Mouse (Mus musculus): Measurements from ENCODE around the gene Fam131b. TPM values are rescaled to one million over a fixed set of nuclear protein-coding genes. Genes with fewer than 3 reads are reported as not detected.

Gene Fam131b
- 0.20 and 0.25 TPM in 2 replicates for polyA plus RNA-seq (2015; fragmentation: Nextera tagmentation; extraction: Ambion mirVana)

DNA sequence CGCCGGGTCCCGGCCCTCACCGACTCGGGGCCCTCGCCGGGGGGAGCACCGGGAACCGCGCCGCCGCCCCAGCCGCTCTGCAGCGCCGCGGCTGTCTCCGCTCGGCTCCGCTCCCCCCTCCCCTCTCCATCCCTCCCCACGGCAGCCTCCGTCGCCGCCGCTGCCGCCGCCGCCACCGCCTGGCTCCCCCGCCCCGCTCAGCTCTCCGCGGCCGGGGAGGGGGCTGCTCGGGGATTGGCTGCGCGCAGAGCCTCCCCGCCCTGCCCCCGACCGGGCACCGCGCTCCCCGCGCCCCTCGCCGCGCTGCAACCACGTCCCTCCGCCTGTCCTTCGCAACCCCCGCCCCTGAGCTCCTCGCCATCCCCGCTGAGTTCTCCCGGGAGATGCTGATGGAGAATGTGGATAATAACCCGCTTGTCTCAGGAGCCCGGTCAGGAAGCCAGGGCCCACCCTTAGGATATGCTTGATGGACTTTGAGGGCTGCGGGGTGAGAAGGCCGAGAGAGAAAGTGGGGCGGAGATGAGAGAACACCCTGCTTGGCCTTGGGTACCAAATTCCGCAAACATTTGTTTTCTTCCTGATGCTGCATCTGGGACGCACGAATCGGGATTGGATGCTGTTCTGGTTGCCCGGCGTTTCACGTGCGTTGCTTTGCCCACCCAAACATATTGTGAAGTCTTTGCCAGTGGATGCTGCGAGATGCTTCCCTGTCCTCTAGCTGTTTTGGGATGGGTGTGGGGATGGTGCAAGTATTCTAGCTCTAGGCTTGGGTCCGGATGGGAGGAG lies at the start of gene Fam131b:
Gene Fam131b (minus strand): TSS at position 162 of the 786 bp plus-strand sequence.
- Histone ChIP-seq H3K27me3 (replicated peaks) (peaks cover 33% of the 10 kb centered on the region), H3K4me2 (replicated peaks) (peak within 1 kb of the TSS; percentile 97), H3K4me1 (replicated peaks) (peaks cover 17% of the 10 kb centered on the region), H3K9me3 (no peaks in the 10 kb centered on the region), H3K9ac (peak within 1 kb of the TSS; percentile 47), H3K27ac (no peak within 1 kb of the TSS), H3K4me3 (replicated peaks) (peak within 1 kb of the TSS; percentile 59), H3K36me3 (no peaks in the 10 kb centered on the region)
- ATAC-seq, result peak; percentile 76
- WGBS, result under 1% methylated on average over 43 of the region's 68 CpGs

GRCm38 (mm10) chr6:42373669-42374430 lies 49.4 kb upstream of the Fam131b start:
- 41% methylated on average over 7 of the region's 7 CpGs for WGBS
- H3K27ac ChIP-seq, result no peak overlapping the region
- no peaks in the 10 kb centered on the region for H3K36me3 ChIP-seq
- no peaks in the 10 kb centered on the region for H3K9me3 ChIP-seq
- peak overlapping the region; percentile 91 for H3K4me2 ChIP-seq (replicated peaks)
- no peak overlapping the region for H3K9ac ChIP-seq
- ATAC-seq, result peak; percentile 17; the same call in 1 of the 2 replicates
- peaks cover 28% of the 10 kb centered on the region for H3K4me1 ChIP-seq (replicated peaks)
- no peaks in the 10 kb centered on the region for H3K27me3 ChIP-seq (replicated peaks)
- H3K4me3 ChIP-seq (replicated peaks), result peak overlapping the region; percentile 62; the same call in 1 of the 2 replicates

DNA sequence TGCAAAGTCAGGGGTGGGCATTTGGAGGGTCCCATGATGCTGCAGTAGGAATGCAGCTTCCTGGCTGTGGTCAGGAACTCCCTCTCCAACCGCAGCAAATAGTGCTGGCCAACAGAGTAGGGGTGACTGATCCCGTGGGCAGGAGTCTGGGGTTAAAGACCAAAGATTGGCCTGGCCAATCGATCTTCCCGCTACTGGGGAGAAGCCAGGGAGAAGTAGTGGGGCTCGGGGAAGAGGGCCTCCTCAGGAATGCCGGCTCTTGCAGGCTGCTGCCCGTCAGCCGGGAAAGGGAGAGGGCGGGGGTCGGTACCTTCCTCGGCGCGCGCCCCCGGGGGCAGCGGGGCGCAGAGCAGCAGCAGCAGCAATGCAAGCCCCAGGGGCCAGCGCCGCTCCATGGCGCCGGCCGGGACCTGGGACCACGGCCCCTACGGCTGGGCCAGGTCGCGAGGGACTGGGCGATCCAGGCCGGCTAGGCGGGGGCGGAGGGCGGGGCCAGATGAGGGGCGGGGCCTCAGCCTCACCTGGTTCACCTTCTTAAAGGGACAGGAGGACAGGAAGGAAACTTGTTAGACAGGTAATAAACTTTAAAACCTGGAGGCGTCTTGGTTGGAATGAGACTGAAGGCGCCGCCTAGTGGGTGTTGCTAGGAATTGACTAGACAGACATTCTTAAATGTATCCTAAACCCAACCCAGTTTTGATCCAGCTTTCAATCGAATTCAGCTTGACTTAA lies 48.5 kb upstream of the Fam131b start, which contains the start of gene Epha1:
Gene Epha1 (minus strand): TSS at position 453 of the 732 bp plus-strand sequence.
- peak; percentile 96 for ATAC-seq
- no peak within 1 kb of the TSS for H3K27ac ChIP-seq
- no peaks in the 10 kb centered on the region for H3K9me3 ChIP-seq
- WGBS, result under 1% methylated on average over 36 of the region's 36 CpGs
- no peaks in the 10 kb centered on the region for H3K36me3 ChIP-seq
- peak within 1 kb of the TSS; percentile 91 for H3K4me2 ChIP-seq (replicated peaks)
- no peaks in the 10 kb centered on the region for H3K27me3 ChIP-seq (replicated peaks)
- peak within 1 kb of the TSS; percentile 65 for H3K9ac ChIP-seq
- H3K4me1 ChIP-seq (replicated peaks), result peaks cover 28% of the 10 kb centered on the region
- peak within 1 kb of the TSS; percentile 62 for H3K4me3 ChIP-seq (replicated peaks)

DNA sequence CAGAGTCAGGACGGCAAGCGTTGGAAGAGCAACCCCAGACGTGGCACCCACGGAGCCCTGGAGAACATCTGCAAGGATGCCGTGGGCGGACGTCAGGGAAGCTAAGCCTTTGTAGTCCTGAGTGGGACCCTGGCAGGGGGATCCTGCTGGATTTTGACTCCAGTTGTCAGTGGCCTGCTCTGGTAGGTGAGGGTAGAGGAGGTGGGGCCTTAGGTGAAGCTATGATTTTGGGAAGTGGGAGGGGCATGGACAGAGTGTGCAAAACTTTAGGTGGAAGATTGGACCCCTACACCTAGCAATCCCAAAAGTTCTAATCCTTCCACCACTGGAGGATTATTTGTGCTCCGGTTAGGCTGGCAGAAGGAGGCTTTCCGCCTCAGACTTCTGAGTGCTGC lies 48.0 kb upstream of the Fam131b start:
- Histone ChIP-seq H3K4me1 (replicated peaks) (peaks cover 28% of the 10 kb centered on the region), H3K9ac (peak overlapping the region; percentile 65; the same call in 1 of the 2 replicates), H3K9me3 (no peaks in the 10 kb centered on the region), H3K4me2 (replicated peaks) (peak overlapping the region; percentile 91), H3K4me3 (replicated peaks) (peak overlapping the region; percentile 62), H3K36me3 (no peaks in the 10 kb centered on the region), H3K27me3 (replicated peaks) (no peaks in the 10 kb centered on the region), H3K27ac (no peak overlapping the region)
- WGBS, result 33% methylated on average over 9 of the region's 9 CpGs
- ATAC-seq, result peak; percentile 8

DNA sequence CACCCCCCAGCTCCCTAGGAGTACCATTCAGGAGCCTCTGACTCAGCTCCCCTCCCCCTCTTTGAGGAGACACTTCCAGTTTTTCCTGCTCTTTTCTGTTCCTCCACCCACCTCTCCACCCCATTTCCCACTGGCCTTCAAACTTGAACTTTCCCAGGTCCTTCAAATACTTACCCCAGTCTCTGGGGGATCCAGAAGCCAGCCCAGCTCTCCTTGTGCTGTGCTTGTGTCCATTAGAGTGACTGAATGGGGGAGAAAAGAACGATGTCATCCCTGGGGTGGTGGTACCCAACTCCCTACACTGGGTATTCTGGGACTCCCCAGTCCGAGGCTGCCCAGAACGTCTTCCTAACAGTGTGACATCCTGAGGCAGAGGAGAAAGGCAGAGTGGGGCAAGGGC lies 47.6 kb upstream of the Fam131b start:
- H3K9ac ChIP-seq, result no peak overlapping the region
- no peaks in the 10 kb centered on the region for H3K36me3 ChIP-seq
- H3K27me3 ChIP-seq (replicated peaks), result no peaks in the 10 kb centered on the region
- H3K9me3 ChIP-seq, result no peaks in the 10 kb centered on the region
- WGBS, result 14% methylated on average over 3 of the region's 3 CpGs
- ATAC-seq, result 0 out of 2 replicates have a peak, but pooled peaks have one; percentile 1
- H3K4me3 ChIP-seq (replicated peaks), result peak overlapping the region; percentile 62
- H3K4me2 ChIP-seq (replicated peaks), result peak overlapping the region; percentile 91
- H3K4me1 ChIP-seq (replicated peaks), result peaks cover 28% of the 10 kb centered on the region
- H3K27ac ChIP-seq, result no peak overlapping the region

- Histone ChIP-seq H3K27ac (no peak overlapping the region), H3K9me3 (no peaks in the 10 kb centered on the region), H3K4me2 (replicated peaks) (no peak overlapping the region), H3K36me3 (no peaks in the 10 kb centered on the region), H3K4me1 (replicated peaks) (peaks cover 28% of the 10 kb centered on the region), H3K9ac (no peak overlapping the region), H3K27me3 (replicated peaks) (no peaks in the 10 kb centered on the region), H3K4me3 (replicated peaks) (no peak overlapping the region)
- no peak for ATAC-seq
- 55% methylated on average over 4 of the region's 4 CpGs for WGBS
Measured at GRCm38 (mm10) chr6:42370630-42371363, 46.4 kb upstream of the Fam131b start.

- Histone ChIP-seq H3K4me2 (replicated peaks) (no peak overlapping the region), H3K9ac (no peak overlapping the region), H3K36me3 (no peaks in the 10 kb centered on the region), H3K27ac (no peak overlapping the region), H3K27me3 (replicated peaks) (no peaks in the 10 kb centered on the region), H3K4me3 (replicated peaks) (no peak overlapping the region), H3K4me1 (replicated peaks) (peaks cover 28% of the 10 kb centered on the region), H3K9me3 (no peaks in the 10 kb centered on the region)
- ATAC-seq, result no peak
- WGBS, result 24% methylated on average over 3 of the region's 3 CpGs
Measured at GRCm38 (mm10) chr6:42369870-42370269, 45.4 kb upstream of the Fam131b start.

DNA sequence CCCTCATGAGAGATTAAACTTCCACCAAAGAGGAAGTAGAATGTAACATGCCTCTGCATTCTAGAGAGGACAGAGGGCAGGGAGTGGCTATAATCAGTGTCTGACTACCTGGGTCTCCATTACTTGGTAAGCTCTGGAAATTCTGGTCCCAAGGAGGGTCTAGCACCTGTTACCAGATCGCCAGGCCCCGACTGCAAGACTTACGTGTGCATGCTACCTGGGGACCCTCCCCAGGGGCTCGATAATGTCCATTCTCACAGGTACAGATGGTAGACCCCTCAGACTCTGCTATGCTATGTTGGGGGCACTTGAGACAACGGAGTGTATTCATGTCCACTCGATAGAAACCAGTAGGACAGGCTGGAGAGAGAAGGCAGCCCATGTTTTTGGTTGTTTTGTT lies 40.8 kb upstream of the Fam131b start:
- Histone ChIP-seq H3K4me3 (replicated peaks) (no peak overlapping the region), H3K9me3 (no peaks in the 10 kb centered on the region), H3K4me1 (replicated peaks) (no peaks in the 10 kb centered on the region), H3K4me2 (replicated peaks) (no peak overlapping the region), H3K27ac (no peak overlapping the region), H3K9ac (no peak overlapping the region), H3K36me3 (no peaks in the 10 kb centered on the region), H3K27me3 (replicated peaks) (no peaks in the 10 kb centered on the region)
- no peak for ATAC-seq
- 93% methylated on average over 6 of the region's 6 CpGs for WGBS

- no peak overlapping the region for H3K4me2 ChIP-seq (replicated peaks)
- no peak overlapping the region for H3K27ac ChIP-seq
- WGBS, result 89% methylated on average over 15 of the region's 15 CpGs
- no peak overlapping the region for H3K9ac ChIP-seq
- no peak for ATAC-seq
- no peaks in the 10 kb centered on the region for H3K4me1 ChIP-seq (replicated peaks)
- H3K9me3 ChIP-seq, result no peaks in the 10 kb centered on the region
- no peaks in the 10 kb centered on the region for H3K27me3 ChIP-seq (replicated peaks)
- H3K36me3 ChIP-seq, result no peaks in the 10 kb centered on the region
- no peak overlapping the region for H3K4me3 ChIP-seq (replicated peaks)
Measured at GRCm38 (mm10) chr6:42364607-42365006, 40.2 kb upstream of the Fam131b start.

- WGBS, result 88% methylated on average over 4 of the region's 4 CpGs
- Histone ChIP-seq H3K4me3 (replicated peaks) (no peak overlapping the region), H3K4me2 (replicated peaks) (no peak overlapping the region), H3K27me3 (replicated peaks) (no peaks in the 10 kb centered on the region), H3K36me3 (no peaks in the 10 kb centered on the region), H3K27ac (no peak overlapping the region), H3K4me1 (replicated peaks) (no peaks in the 10 kb centered on the region), H3K9me3 (no peaks in the 10 kb centered on the region), H3K9ac (no peak overlapping the region)
- ATAC-seq, result no peak
Measured at GRCm38 (mm10) chr6:42364066-42364465, 39.6 kb upstream of the Fam131b start.

GRCm38 (mm10) chr6:42362974-42363373 lies 38.5 kb upstream of the Fam131b start:
- H3K4me1 ChIP-seq (replicated peaks), result no peaks in the 10 kb centered on the region
- H3K9ac ChIP-seq, result no peak overlapping the region
- H3K36me3 ChIP-seq, result peaks cover 3% of the 10 kb centered on the region
- no peak overlapping the region for H3K4me3 ChIP-seq (replicated peaks)
- no peaks in the 10 kb centered on the region for H3K27me3 ChIP-seq (replicated peaks)
- no peak overlapping the region for H3K27ac ChIP-seq
- no peaks in the 10 kb centered on the region for H3K9me3 ChIP-seq
- 69% methylated on average over 3 of the region's 3 CpGs for WGBS
- H3K4me2 ChIP-seq (replicated peaks), result no peak overlapping the region
- no peak for ATAC-seq
